ENCODE assay signal across 11 mouse cellular contexts in the genomic region with DNA sequence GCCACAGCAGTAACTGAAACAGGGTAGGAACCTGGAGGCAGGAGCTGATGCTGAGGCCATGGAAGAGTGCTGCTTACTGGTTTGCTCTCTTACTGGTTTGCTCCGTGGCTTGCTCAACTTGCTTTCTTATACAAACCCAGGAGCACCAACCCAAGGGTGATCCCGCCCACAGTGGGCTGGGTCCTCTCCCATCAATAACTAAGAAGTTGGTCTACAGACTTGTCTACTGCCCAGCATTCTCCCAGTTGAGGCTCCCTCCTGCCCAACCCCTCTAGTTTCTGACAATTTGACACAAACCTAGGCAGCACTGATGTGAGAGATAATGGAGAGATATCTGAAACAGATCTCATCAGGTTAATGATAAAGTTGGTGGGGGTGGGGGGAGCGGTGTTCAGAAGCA.
DNase-seq lines count a peak whose midpoint lies in the region; ATAC-seq and TF ChIP-seq lines count a peak whose summit lies in the region.
"Had no signal": no experiment of that assay in that cellular context is flagged by ENCODE, and none has a peak within 500 bp of the region (broad histone marks: within the 10 kb centered on the region; RNA-seq: fewer than 3 reads in every experiment).

No protein-coding gene starts in this region.

- no peak overlapping the region for H3K9ac ChIP-seq in lung, embryonic 14.5 days
- no peak overlapping the region for H3K9ac ChIP-seq in limb, embryonic 14.5 days (ENCODE audit: low read depth, low read length, severe bottlenecking)
- H3K9ac ChIP-seq in stomach, embryonic 16.5 days (ENCODE audit: low read length) = no peak overlapping the region

- peak; percentile 23; the same call in 1 of the 2 replicates for ATAC-seq in lung, embryonic 14.5 days (ENCODE audit: insufficient read depth)
- ATAC-seq in limb, embryonic 14.5 days (ENCODE audit: low FRiP score, low read depth) = no peak
- ATAC-seq in stomach, embryonic 16.5 days (ENCODE audit: insufficient read depth, low FRiP score) = no peak; the same call in 1 of the 2 replicates
- ATAC-seq: activated CD4-positive, CD25-positive, alpha-beta regulatory T cell, adult 4 months had no signal

- H3K4me3 ChIP-seq in cerebellum, adult 2 months (replicated peaks; ENCODE audit: insufficient read depth, low read depth, low read length) = no peak overlapping the region
- no peak overlapping the region for H3K4me3 ChIP-seq in lung, embryonic 14.5 days (ENCODE audit: low read depth, low read length)
- H3K4me3 ChIP-seq in limb, embryonic 14.5 days (replicated peaks; ENCODE audit: low read length) = no peak overlapping the region
- H3K4me3 ChIP-seq in stomach, embryonic 16.5 days (replicated peaks; ENCODE audit: low read length) = no peak overlapping the region
- H3K4me3 ChIP-seq: erythroblast, embryonic 14.5 days had no signal

- no peaks in the 10 kb centered on the region for H3K27me3 ChIP-seq in cerebellum, adult 2 months (ENCODE audit: control insufficient read depth, insufficient read depth, low read length)
- H3K27me3 ChIP-seq in lung, embryonic 14.5 days (ENCODE audit: insufficient read depth, low read length) = no peaks in the 10 kb centered on the region
- H3K27me3 ChIP-seq in limb, embryonic 14.5 days (ENCODE audit: control insufficient read depth, insufficient read depth, low read length) = no peaks in the 10 kb centered on the region
- no peaks in the 10 kb centered on the region for H3K27me3 ChIP-seq in stomach, embryonic 16.5 days (ENCODE audit: control insufficient read depth, insufficient read depth, low read length)

- H3K27ac ChIP-seq in cerebellum, adult 2 months (ENCODE audit: insufficient read depth, low read length) = peak overlapping the region; percentile 44; the same call in 1 of the 2 replicates
- no peak overlapping the region for H3K27ac ChIP-seq in lung, embryonic 14.5 days (ENCODE audit: low read depth)
- no peak overlapping the region for H3K27ac ChIP-seq in limb, embryonic 14.5 days (replicated peaks; ENCODE audit: low read depth, low read length)
- H3K27ac ChIP-seq in stomach, embryonic 16.5 days (ENCODE audit: low read length) = peak overlapping the region; percentile 25; the same call in 1 of the 2 replicates

- no peaks in the 10 kb centered on the region for H3K9me3 ChIP-seq in lung, embryonic 14.5 days (ENCODE audit: low read depth, low read length)
- H3K9me3 ChIP-seq in limb, embryonic 14.5 days (ENCODE audit: control insufficient read depth, low read length) = no peaks in the 10 kb centered on the region
- no peaks in the 10 kb centered on the region for H3K9me3 ChIP-seq in stomach, embryonic 16.5 days (replicated peaks; ENCODE audit: control insufficient read depth, low read length)

- 22% methylated on average over 3 of the region's 3 CpGs for WGBS in cerebellum, adult 2 months
- 11% methylated on average over 3 of the region's 3 CpGs for WGBS in lung, embryonic 14.5 days
- 38% methylated on average over 3 of the region's 3 CpGs for WGBS in limb, embryonic 14.5 days
- 17% methylated on average over 3 of the region's 3 CpGs for WGBS in stomach, embryonic 16.5 days

- peak overlapping the region; percentile 48 for H3K4me2 ChIP-seq in lung, embryonic 14.5 days
- peak overlapping the region; percentile 31; the same call in 1 of the 2 replicates for H3K4me2 ChIP-seq in limb, embryonic 14.5 days (replicated peaks; ENCODE audit: low read depth, low read length, severe bottlenecking)
- H3K4me2 ChIP-seq in stomach, embryonic 16.5 days (ENCODE audit: low read depth, low read length) = peak overlapping the region; percentile 34

- DNase-seq in cerebellum, adult 2 months = peak in 1 of 2 experiments; percentile 21
- DNase-seq in cerebellum, postnatal 36 days = no peak
- DNase-seq in lung, embryonic 14.5 days = no peak
- no peak for DNase-seq in lung, postnatal 14 days
- no peak for DNase-seq in limb, embryonic 14.5 days (ENCODE audit: low spot score)
- no peak for DNase-seq in gastrocnemius, adult 8-10 months (ENCODE audit: low spot score in 2 of 2)
- no peak for DNase-seq in urinary bladder, adult 2 months (ENCODE audit: low spot score)
- DNase-seq: thymus, adult 2 months had no signal

- peaks cover 19% of the 10 kb centered on the region for H3K4me1 ChIP-seq in cerebellum, adult 2 months (ENCODE audit: control insufficient read depth, insufficient read depth, low read length)
- H3K4me1 ChIP-seq in lung, embryonic 14.5 days (ENCODE audit: insufficient read depth) = peaks cover 14% of the 10 kb centered on the region
- H3K4me1 ChIP-seq in limb, embryonic 14.5 days (ENCODE audit: control insufficient read depth, insufficient read depth, low read length) = peaks cover 2% of the 10 kb centered on the region; the same call in 1 of the 2 replicates
- peaks cover 10% of the 10 kb centered on the region for H3K4me1 ChIP-seq in stomach, embryonic 16.5 days (ENCODE audit: control insufficient read depth, insufficient read depth, low read length)

- no peak for TF ChIP-seq CTCF in cerebellum, adult 2 months (IDR thresholded peaks at IDR 0.05; ENCODE audit: borderline replicate concordance, insufficient read depth, low read depth, low read length)
- no peak for TF ChIP-seq CTCF in lung, embryonic 14.5 days (IDR thresholded peaks at IDR 0.05; ENCODE audit: low read depth)

- TF ChIP-seq POLR2A in cerebellum, adult 2 months (IDR thresholded peaks at IDR 0.05; ENCODE audit: borderline replicate concordance, insufficient read depth, low read length) = no peak
- TF ChIP-seq POLR2A in limb, embryonic 14.5 days (IDR thresholded peaks at IDR 0.05; ENCODE audit: borderline replicate concordance, extremely low read depth, insufficient read depth, insufficient read length) = no peak

- H3K36me3 ChIP-seq in lung, embryonic 14.5 days (ENCODE audit: insufficient read depth) = no peaks in the 10 kb centered on the region
- no peaks in the 10 kb centered on the region for H3K36me3 ChIP-seq in limb, embryonic 14.5 days (ENCODE audit: control insufficient read depth, insufficient read depth, low read length)
- no peaks in the 10 kb centered on the region for H3K36me3 ChIP-seq in stomach, embryonic 16.5 days (ENCODE audit: control insufficient read depth, insufficient read depth, low read length)

Comparison
In these comparisons a context has a peak if more than half of its experiments do, and no peak if none do; other contexts are left out.
1. H3K27ac ChIP-seq: peak in cerebellum, adult 2 months (single experiment) and stomach, embryonic 16.5 days (single experiment); none in lung, embryonic 14.5 days (single experiment) and limb, embryonic 14.5 days (single experiment).
2. Peak in every context shown above with its lines, with median percentiles within 50 percentile points of each other: H3K4me2 ChIP-seq.